ENCODE assay signal across 8 mouse cellular contexts in the genomic region with DNA sequence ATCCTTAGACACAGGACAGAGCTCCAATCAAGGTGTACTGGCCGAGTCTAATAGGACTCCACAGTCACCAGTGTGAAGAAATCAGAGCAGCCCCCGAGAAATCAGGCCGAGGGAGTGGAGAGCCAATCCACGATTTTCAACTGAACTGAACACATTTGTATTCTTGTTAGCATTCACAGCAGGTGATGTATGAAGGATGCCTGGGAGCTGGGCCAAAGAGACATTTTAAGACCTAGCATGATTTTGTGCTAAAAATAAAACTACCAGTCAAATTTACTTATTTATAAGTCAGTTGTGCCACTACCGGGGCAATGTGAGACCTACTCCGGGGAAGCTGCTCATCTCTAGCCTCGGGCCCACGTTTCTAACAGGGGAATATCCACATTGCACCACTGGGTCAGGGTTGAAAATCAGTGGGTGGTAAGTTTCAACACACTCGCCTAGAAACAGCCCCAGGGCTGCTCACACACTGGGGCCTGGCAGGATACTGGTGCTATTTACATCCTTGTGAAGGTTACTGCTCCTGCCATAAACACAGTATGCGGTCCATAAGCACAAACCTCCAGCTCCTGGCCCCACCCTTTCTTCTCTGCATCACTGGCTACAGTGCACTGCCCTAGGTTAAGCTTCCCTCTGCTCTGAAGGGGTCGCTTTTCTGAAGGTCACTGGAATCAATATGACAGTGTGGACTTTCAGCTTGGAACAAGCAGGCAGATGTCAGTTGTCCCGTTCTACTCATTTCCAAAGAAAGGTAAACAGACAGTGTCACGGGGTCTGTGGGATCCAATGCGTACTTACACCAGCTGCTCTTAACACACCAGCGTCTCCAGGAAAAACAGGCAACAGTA.
A peak's percentile ranks its signal among the peaks of the same experiment; 100 is the strongest.
DNase-seq lines count a peak whose midpoint lies in the region; ATAC-seq lines count a peak whose summit lies in the region.

No protein-coding gene starts in this region.

- 0 out of 2 replicates have a peak, but pooled peaks have one; percentile 15 for ATAC-seq in intestine, embryonic 14.5 days (replicated peaks; ENCODE audit: low FRiP score, low TSS enrichment, low read depth)
- no peak for ATAC-seq in inflammation-experienced regulatory T-cells, adult 6 months

- no peak overlapping the region for H3K4me3 ChIP-seq in intestine, embryonic 14.5 days (ENCODE audit: low read depth, low read length)
- no peak overlapping the region for H3K4me3 ChIP-seq in embryonic facial prominence, embryonic 10.5 days

- no peak overlapping the region for H3K27ac ChIP-seq in intestine, embryonic 14.5 days (ENCODE audit: low read depth)
- no peak overlapping the region for H3K27ac ChIP-seq in embryonic facial prominence, embryonic 10.5 days (replicated peaks)

- H3K4me1 ChIP-seq in intestine, embryonic 14.5 days (replicated peaks; ENCODE audit: control insufficient read depth, insufficient read depth, low read length), result 0 out of 2 replicates have a peak, but pooled peaks cover 5% of the 10 kb centered on the region
- peaks cover 14% of the 10 kb centered on the region for H3K4me1 ChIP-seq in embryonic facial prominence, embryonic 10.5 days

- no peak overlapping the region for H3K9ac ChIP-seq in intestine, embryonic 14.5 days (ENCODE audit: low read length)

- WGBS in intestine, embryonic 14.5 days, result 32% methylated on average over 15 of the region's 15 CpGs
- 44% methylated on average over 15 of the region's 15 CpGs for WGBS in embryonic facial prominence, embryonic 10.5 days

- peak; percentile 36 for DNase-seq in layer of hippocampus, adult 11-12 months (ENCODE audit: low spot score)
- DNase-seq in layer of hippocampus, postnatal 36 days, result no peak
- peak; percentile 41 for DNase-seq in cerebellum, adult 8-10 months
- no peak for DNase-seq in intestine, embryonic 14.5 days (ENCODE audit: low spot score)
- DNase-seq in liver, result peak; percentile 13
- DNase-seq in right cerebral cortex, postnatal 10 days (ENCODE audit: low spot score in 2 of 2), result peak; percentile 53 to 65
- no peak for DNase-seq in embryonic facial prominence, embryonic 10.5 days (ENCODE audit: low spot score)

- no peaks in the 10 kb centered on the region for H3K9me3 ChIP-seq in intestine, embryonic 14.5 days (ENCODE audit: control insufficient read depth, low read length)
- no peaks in the 10 kb centered on the region for H3K9me3 ChIP-seq in embryonic facial prominence, embryonic 10.5 days

- no peaks in the 10 kb centered on the region for H3K36me3 ChIP-seq in intestine, embryonic 14.5 days (ENCODE audit: control insufficient read depth, insufficient read depth, low read length)
- no peaks in the 10 kb centered on the region for H3K36me3 ChIP-seq in embryonic facial prominence, embryonic 10.5 days (replicated peaks)

- H3K27me3 ChIP-seq in intestine, embryonic 14.5 days (replicated peaks; ENCODE audit: control insufficient read depth, insufficient read depth, low read length), result no peaks in the 10 kb centered on the region
- no peaks in the 10 kb centered on the region for H3K27me3 ChIP-seq in embryonic facial prominence, embryonic 10.5 days (replicated peaks; ENCODE audit: low read depth, poor library complexity, severe bottlenecking)

- H3K4me2 ChIP-seq in intestine, embryonic 14.5 days (ENCODE audit: low read length), result no peak overlapping the region

Comparison
In these comparisons a context has a peak if more than half of its experiments do, and no peak if none do; other contexts are left out.
1. DNase-seq: peak in layer of hippocampus, adult 11-12 months (single experiment), cerebellum, adult 8-10 months (single experiment), liver (single experiment) and right cerebral cortex, postnatal 10 days (2 of 2); none in layer of hippocampus, postnatal 36 days (0 of 2), intestine, embryonic 14.5 days (single experiment) and embryonic facial prominence, embryonic 10.5 days (single experiment).